Mouse (Mus musculus) thymus, postnatal 25 days (tissue): ENCODE measurements at regions not wholly inside any gene's neighbourhood (a gene's known extent, or its start where the extent isn't known, plus 50 kb on each side); places are given as distances from the start of the nearest gene placed in this dataset.
A peak's percentile ranks its signal among the peaks of the same experiment; 100 is the strongest.

ENCODE experiments used
- DNase-seq: peaks from one replicate; pipeline ENCODE4 v3.0.0; 2022

GRCm38 (mm10) chr17:83958706-83959105, 110.9 kb upstream of the Haao start:
- no peak for DNase-seq

GRCm38 (mm10) chr17:83957661-83958540, 110.1 kb upstream of the Haao start:
- no peak for DNase-seq

GRCm38 (mm10) chr17:83956821-83957565, 109.2 kb upstream of the Haao start:
- DNase-seq, result no peak

- no peak for DNase-seq
Observed at GRCm38 (mm10) chr17:83955978-83956377, 108.2 kb upstream of the Haao start.

- no peak for DNase-seq
Observed at GRCm38 (mm10) chr17:83955058-83955697, 107.4 kb upstream of the Haao start.

- no peak for DNase-seq
Observed at GRCm38 (mm10) chr17:83954291-83955057, 106.7 kb upstream of the Haao start.

- DNase-seq, result no peak
Observed at GRCm38 (mm10) chr17:83953656-83954055, 105.9 kb upstream of the Haao start.

- DNase-seq, result no peak
Observed at GRCm38 (mm10) chr17:83946718-83947117, 99.0 kb upstream of the Haao start.

- DNase-seq, result no peak
Observed at GRCm38 (mm10) chr17:83939344-83939743, 91.6 kb upstream of the Haao start.

GRCm38 (mm10) chr17:83938671-83939244, 91.0 kb upstream of the Haao start:
- no peak for DNase-seq

- no peak for DNase-seq
Observed at GRCm38 (mm10) chr17:83937576-83937975, 89.8 kb upstream of the Haao start.

- no peak for DNase-seq
Observed at GRCm38 (mm10) chr17:83936677-83937076, 88.9 kb upstream of the Haao start.

GRCm38 (mm10) chr17:83935969-83936368, 88.2 kb upstream of the Haao start:
- DNase-seq, result no peak

- peak; percentile 19 for DNase-seq
Observed at GRCm38 (mm10) chr17:83935232-83935631, 87.5 kb upstream of the Haao start.

- DNase-seq, result no peak
Observed at GRCm38 (mm10) chr17:83933743-83934142, 86.0 kb upstream of the Haao start.

GRCm38 (mm10) chr17:83930401-83930800, 82.6 kb upstream of the Haao start:
- no peak for DNase-seq

- DNase-seq, result no peak
Observed at GRCm38 (mm10) chr17:83927749-83928387, 80.1 kb upstream of the Haao start.

GRCm38 (mm10) chr17:83924259-83924922, 76.6 kb upstream of the Haao start:
- no peak for DNase-seq

GRCm38 (mm10) chr17:83920894-83921293, 73.1 kb upstream of the Haao start:
- DNase-seq, result no peak

GRCm38 (mm10) chr17:83920225-83920624, 72.5 kb upstream of the Haao start:
- DNase-seq, result no peak

- DNase-seq, result peak; percentile 42
Observed at GRCm38 (mm10) chr17:83918413-83919139, 70.8 kb upstream of the Haao start.
